Mouse (Mus musculus): ENCODE data around the gene Mgmt.
A peak's percentile ranks its signal among the peaks of the same experiment; 100 is the strongest.

Mgmt gene

DNA sequence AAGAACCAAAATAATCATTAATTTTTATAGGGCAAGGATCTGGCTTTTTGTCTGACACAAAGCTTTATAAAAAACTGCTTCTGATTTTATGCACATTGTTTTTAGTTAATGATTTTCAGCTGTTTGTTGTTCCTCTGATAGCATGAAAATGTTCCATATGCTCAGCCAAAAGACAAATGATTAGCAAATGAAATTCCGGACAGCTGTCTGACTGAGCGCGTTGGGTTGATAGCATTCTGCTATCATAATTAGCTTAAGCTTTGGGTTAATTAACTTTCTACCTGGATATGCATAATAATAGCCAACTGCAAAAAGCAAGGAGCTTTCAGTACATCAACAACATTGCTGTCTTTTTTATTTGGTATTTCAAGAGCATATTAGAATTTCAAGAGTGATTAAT, 108.0 kb downstream of the Mgmt start:
- no peak for DNase-seq (ENCODE audit: low spot score)

DNA sequence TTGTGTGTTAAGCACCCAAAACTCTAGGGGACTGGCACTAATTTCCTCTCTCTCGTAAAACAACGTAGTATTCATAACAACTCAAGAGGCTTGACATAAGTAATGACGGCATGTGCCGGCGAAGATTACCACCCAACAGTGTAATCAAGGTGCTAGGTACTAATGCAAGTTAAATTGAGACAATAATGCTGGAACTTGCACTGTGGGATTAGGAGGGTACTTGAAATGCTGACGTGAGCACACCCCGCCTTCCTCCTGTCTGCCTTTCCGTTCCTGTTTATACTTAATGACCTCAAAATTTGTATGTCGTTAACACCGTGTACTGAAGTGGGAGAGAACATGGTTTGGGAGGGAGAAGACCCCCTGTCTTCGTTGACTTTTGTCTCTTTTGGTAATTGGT, 110.9 kb downstream of the Mgmt start:
- DNase-seq (ENCODE audit: low spot score): no peak

DNA sequence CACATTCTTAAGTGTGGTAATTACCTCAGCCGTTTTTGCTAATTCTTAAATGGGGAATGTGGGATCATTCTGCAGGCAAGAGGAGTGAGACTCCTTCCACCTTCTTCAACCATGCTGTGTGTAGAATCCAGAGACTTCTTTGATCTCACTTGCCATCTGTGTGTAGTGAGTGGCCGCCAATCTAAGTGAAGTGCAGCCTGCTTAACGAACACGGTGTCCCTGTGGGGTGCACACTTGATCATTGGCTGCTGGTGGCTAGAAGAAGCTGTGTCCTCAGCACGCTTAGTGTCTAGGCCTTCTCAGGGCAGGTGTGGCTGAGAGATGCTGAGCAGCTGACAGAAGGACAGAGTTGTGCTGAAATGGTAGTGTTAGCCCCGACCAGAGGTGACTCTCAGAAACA, 113.9 kb downstream of the Mgmt start:
- DNase-seq (ENCODE audit: low spot score): no peak

DNA sequence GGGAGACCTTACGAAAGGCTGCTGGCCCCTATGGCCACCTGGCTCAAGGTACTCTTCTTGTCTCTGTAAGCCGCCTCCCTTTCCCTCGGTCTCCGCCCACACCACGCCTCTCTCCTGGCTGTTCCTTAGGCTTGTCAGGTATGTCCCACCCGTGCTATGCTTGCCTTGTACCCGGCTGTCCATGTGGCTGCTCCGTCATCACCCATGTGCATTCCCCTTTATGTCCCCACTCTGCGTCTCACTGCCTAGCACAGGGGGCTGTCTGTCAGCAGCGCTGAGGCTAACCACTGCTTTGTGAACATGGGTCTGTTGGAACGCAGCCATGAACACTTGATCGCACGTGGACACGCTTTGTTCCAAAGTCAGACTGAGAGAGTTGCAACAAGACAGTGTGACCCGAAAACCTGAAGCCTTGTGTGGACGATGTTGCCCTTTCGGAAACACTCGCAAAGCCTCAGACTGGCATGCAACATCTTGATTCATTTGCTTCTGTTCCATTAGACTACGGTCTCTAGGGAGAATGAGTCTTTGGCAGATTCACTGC, 115.4 kb downstream of the Mgmt start:
- DNase-seq (ENCODE audit: low spot score): no peak

DNA sequence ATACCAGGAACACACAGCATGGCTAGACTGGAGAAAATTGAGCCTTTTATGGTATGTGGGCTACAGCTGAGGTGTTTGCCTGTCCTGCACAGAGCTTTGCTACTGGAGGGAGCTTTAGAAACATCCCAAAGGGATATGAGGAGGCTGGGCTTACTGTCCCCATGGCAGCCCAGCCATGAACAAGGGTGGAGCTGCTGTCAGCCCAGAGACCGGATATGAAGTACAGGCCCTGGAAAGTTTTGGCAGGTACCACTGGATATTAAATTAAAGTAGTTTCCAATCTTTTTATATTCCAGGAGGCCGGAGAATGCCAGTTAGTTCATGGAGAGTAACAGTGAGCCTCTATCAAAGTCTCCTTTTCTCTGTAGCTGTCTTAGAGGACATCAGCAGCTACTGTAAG, 116.0 kb downstream of the Mgmt start:
- no peak for DNase-seq (ENCODE audit: low spot score)

DNA sequence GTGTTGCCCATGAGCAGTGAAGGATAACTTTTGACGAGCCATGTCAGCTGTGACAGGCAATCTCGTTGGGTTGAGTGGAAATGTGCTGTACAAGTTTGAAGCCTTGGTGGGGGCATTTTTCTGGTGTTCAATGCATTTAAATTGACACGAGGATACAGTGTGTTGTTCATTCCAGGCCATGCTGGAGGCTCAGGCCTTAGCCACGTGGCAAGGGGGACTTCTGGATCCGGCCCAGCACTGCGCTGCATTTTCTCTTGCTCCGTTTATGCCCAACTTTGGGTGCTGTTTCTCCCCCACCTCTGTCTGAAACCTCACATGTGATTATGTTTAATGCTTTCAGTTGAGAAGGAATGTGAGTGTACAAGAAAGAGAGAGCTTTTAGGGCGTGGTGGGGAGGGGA, 118.3 kb downstream of the Mgmt start:
- no peak for DNase-seq (ENCODE audit: low spot score)

DNA sequence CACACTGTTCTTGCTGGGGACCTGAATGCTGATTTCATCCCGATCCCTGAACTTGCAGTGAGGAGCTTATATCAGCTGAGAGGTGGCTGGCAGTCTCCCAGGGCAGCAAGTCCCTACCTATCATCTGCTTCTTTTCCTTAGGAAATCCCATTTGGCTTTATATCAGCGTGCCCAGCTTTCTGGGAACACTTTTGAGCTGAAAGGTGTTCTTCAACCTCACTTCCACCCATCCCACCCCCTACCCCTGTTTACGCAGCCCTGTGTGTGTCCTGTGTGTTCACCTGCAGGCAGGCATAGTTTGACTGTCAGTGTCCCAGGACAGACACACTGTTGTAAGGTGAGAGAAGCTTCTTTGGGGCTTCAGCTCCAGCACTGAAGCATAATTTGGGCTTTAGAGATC, 119.0 kb downstream of the Mgmt start:
- no peak for DNase-seq (ENCODE audit: low spot score)

DNA sequence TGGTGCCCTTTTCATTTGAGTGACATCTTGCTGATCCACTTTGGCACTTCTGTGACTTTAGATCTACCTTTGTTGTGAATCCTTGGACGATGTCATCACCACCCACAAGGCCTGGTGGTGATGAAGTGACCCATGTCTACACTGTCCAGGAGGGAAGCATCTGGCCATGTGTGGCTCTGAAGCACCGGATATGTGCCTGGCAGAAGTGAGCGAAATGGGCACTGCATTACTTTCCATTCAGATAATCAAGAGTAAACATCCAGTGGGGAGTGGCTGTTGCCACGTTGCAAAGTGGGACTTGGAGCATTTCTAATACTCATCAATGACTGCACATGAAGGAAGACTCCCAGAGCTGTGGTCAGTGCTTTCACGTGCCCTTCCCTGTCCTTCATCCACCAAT, 124.2 kb downstream of the Mgmt start:
- no peak for DNase-seq (ENCODE audit: low spot score)

DNA sequence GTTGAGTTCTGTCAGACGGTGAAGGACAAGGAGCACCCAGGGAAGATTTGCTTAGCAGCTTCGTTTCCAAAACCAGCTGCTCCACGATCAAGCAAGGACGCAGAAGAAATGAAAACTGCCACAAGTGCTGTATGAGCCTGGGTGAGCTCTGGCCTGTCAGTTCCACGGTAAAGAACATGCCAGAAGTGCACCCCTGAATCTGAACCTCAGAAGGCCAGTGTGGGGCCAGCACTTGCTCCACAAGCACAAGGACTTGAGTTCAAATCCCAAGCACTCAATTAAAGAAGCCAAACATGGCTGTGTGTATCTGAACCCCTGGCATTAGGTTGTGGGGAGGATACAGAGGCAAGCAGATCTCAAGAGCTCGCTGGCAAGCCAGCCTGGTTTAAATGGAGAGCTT, 125.8 kb downstream of the Mgmt start:
- no peak for DNase-seq (ENCODE audit: low spot score)

DNA sequence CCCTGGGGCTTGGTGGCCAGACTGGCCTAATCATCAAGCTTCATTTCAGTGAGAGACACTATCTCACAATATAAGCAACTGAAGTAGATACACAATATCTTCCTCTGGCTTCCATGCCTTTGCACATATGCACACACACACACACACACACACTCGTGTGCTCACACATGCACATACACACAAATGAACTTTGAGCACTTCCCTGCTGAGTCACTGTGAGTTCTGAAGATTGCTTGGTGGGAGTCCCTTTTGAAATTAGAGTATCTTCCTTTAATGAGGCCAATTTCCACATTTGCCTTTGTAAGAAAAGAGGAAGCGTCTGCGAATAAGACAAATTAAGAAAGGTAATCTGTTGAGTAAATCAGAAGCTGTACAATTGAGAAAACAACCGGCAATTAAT, 136.4 kb downstream of the Mgmt start:
- no peak for DNase-seq (ENCODE audit: low spot score)

DNA sequence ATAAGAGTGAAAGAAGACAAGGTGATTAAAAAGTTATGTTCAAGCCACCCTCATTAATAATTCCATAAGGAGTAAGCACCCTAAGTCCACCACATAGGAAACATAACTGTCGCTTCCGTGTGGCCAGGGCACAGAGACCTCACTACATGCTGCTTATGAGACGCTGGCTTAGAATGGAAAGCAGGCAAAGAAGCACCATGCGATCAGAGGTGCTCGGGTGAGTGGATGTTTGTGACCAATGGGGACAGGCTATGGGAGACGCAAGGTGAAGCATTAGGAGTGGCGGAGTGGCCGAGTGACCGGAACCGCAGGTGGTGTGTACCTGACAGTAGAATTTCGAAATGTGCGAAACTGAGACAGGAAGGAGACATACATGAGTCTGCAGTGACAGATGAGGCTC, 138.8 kb downstream of the Mgmt start:
- DNase-seq (ENCODE audit: low spot score): no peak

DNA sequence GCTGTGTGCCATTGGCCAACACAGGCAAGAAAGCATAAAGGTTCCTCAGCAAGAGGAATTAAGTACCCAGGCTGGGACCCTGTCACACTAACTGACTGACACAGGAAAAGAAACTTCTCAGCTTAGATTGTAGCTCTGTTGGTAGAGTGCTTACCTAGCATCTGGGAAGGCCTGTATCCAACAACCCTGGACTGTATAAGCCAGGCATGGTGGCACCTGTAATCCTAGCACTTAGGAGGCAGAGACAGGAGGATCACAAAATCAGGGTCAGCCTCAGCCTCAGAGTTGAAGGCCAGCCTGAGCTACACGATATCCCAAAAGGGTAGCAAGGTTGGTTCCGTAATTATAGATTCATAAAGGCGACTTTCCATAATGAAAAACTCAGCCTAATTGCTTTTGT, 140.6 kb downstream of the Mgmt start:
- DNase-seq (ENCODE audit: low spot score): no peak

DNA sequence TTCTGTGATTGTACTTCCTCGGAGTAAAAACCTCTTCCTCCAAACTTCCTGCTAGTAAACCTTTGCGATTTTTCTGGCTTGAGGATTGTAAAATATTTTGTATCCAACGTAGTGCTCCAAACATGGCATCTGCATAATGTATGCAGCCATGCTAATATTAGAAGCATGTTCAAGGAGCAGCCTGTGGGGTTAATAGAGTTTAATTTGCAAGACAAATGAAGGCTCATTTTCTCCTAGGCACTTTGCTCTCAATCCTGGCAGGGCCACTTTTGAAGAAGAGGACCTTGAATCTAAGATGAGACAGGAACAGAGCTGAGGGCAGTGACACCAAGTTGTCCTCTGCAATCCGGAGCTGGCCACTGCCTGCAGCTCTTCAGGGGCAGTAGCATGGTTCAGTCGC, 141.5 kb downstream of the Mgmt start:
- no peak for DNase-seq (ENCODE audit: low spot score)

DNA sequence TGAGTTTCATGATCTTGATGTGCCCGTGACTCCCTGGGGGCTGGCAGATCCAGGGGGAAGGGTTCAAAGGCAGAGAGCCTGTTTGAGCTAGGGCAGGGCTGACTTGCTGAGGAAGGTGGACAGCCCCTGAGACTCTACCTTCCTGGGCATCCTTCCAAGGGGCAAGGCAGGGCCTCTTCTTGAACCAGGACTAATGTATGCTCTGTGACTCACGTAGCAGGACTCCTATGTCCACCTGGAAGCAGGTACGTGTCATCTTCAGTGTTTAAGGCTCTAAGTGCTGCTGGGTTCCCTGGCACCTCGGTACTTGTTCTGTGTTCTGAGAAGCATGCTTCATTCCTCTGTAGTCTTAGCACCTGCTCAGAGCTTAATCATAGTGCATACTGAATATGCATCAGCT, 143.1 kb downstream of the Mgmt start:
- no peak for DNase-seq (ENCODE audit: low spot score)

DNA sequence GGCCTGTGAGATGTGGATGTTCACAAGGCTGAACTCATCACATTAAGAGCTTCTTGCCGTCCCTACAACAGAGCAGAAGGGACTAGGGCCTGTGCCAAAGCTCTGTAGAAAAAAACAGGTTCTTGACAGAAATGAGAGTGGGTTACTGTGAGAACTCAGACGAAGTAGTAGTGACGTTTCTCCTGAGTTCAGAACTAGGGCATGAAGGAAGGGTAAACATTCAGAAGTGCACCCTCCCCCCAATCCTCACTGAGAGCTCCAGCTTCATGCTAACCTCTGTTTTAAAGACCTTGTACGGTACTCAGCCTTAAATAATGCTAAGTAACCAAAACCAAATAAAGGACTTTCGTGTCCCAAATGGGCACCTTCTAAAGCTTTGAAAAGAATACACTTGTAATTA, 143.5 kb downstream of the Mgmt start:
- DNase-seq (ENCODE audit: low spot score): no peak

DNA sequence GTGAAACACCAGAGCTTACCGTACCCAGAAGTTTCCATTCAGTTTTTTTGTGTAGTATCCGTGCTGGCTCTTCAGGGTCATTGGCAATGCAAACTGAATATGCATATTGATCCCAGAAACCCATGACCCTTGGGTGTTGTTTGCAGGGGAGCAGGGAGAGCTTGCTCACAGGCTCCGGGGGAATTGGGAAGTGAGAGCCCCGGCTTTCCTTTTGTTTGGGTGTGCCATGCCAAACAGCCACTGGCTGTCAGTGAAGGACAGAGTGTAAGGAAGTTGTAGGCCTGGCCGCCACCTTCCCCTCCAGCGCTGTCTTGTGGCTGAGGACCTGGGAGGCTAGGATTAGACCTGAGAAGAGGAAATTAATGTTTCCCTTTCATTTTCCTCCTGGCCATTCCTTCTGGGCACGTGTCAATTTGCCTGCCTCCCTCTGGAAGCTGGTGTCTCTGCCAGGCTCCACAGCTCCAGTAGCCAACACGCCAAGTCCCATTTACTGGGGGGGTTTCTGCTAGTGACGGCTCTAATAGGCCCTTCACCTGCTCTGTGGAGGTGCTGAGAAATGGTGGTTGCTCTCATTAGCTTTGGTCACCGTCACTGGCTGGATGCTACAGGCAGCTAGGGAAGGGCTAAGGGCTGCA, 144.0 kb downstream of the Mgmt start:
- no peak for DNase-seq (ENCODE audit: low spot score)

DNA sequence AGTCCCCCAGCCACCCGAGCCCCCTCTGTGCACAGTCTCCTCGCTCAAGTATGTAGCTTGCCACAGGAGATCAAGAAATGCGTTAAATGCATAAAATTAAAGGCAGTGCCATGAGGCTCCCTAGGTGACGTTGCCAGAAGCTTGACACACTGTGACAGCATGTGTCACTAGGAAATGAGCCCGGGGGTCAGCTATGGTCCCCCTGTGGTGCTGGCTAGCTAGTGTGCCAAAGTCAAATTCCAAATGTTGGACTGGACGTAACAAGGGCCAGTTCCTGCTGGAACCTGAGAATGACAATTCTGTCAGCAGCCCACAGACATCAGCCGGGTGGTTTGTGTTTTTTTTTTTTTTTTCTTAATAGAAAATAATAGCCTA, 144.5 kb downstream of the Mgmt start:
- no peak for DNase-seq (ENCODE audit: low spot score)

DNA sequence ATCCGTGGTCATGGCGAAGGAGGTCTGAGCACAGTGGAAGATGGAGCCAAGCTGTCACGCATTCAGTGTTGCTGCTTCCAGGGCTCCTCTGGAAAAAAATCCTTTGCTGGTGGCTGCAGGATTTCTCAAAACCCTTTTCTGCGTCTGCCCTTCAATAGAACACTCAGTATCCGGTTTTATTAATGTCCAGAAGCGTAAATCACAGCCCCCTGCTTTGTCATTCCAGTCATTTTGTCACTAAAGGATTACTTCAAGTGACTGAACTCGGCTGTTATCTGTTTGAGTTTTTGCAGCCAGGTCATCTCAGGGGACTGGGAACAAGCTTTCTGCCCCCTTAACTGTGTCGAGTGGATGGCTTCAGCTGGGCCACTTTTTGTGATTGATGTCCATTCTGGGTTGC, 146.2 kb downstream of the Mgmt start:
- DNase-seq (ENCODE audit: low spot score): no peak

DNA sequence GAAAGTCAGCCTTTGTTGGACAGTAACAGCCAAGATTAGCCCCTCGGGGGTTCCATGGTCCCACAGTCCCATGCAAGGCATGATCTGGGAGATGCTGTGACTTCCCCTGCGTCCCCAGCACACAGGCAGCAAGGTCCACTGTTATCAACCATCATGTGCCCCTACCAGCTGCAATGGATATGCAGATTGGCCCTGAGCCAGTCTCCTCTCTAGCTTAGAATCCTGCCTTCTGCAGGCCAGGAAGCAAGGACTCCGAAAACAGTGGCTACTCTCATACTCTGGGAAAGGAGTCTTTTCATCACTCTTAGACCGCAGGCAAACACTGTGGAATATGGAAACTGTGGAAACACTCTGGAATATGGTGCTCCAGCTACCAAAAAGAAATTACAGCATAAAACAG, 152.5 kb downstream of the Mgmt start:
- no peak for DNase-seq (ENCODE audit: low spot score)

DNA sequence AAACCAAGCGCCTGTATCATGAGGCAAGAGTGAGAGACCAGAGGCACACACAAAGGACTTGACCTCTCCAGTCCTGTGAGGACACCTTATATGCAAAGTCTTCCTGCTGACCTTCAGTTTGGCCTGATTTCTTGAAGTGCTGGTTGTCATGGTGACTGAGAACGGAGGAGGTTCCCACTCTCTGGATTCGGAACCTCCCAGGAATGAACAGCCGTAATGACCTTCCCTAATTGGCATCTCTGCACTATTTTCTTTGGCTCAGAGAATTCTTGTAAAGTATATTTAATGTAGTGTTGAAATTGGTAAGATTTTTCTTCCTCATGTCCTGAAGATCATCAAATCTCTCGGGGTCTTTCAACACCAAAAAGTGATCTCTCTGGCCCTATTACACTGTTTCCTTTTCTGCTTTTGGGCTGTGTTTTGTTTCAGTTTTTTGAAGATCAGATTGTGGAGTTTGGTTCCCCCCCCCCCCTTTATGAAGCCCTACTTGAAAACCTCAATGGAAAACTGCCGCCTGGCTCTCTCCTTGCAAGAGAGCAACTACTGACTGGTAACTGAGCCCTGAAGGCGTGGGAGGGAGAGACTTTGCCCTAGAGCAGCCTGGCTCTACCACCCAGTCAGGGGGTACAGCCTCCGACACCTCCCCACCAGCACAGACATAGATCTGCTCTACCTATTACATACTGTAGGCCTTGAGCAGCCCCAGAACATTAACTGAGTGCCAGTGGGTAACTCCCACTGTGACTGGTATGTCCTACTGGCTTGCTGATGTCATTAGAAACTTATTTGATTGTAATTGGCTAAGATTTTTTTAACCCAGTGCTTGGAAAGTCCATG, 153.9 kb downstream of the Mgmt start:
- DNase-seq (ENCODE audit: low spot score): peak; percentile 14

DNA sequence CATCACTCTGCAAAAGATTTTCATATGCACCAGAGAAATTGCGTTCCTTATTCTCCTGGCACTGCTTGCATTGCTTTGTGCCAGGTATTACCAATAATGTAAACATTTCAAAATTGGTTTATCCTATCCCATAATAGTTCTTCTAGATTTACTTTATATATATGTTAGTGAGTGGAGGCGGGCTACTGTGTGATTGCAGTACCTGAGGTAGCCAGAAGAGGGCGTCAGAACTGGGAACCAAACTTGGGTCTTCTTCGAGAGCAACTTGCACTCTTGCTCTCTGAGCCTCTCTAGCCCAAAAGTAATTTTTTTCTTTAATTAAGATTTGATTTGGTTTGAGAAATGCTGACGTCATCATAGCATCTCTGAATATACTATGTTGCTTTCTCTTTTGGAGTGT, 159.9 kb downstream of the Mgmt start:
- no peak for DNase-seq (ENCODE audit: low spot score)

DNA sequence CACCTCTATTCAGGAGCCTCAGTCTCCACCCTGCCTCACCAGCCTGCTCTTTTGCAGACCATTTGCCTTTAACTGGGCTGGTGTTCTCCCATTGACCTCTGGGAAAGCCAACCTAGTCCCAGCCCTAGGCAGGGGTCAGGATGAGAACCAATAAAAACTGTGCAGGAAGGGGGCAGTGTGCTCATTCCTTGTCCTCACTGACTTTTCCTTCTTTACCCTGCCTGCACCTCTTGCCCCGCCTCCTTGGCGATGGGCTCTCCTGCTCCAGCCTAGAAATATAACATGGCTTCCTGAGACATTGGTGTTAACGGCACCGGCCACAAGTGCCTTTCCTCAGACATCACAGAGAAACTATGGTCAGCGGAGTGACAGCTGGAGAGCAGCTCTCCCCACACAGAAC, 161.7 kb downstream of the Mgmt start:
- DNase-seq (ENCODE audit: low spot score): no peak

DNA sequence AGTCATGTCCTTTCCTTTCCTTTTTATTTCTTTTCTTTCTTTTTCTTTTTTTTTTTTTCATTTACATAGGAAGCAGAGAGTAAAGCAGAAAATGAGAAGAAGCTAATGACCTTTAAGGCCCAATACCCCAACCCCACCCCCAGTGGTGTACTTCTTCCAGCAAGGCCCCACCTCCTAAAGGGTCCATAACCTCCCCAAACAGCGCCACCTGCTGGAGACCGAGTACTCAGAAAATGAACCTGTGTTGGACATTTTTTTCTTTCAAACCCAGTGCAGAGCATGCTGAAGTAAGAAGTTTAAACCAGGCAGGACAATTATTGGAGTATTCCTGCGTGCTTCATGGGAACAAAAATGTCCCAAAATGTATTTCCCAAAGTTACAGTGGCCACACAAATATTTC, 166.1 kb downstream of the Mgmt start:
- no peak for DNase-seq (ENCODE audit: low spot score)

DNA sequence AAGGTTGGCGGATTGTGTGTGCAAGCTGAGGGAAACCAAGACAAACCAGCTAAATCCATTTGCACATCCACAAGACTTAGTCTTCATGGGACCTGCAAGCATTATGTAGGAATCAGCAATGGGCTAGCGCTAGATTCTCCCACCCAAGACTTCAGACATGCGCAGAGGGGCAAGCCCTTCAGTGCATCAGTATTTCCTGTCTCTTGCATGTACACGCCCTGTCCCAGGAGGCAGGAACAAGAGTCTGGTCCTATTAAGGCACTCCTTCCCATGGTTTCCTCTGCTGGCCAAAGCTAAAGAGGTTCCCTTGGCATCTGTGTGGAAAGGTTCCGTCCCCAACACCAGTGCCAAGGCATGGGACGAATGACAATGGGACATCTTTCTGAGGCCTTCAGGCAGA, 166.7 kb downstream of the Mgmt start:
- DNase-seq (ENCODE audit: low spot score): no peak

Data from ovary, adult 18-20 months (tissue).